Mouse (Mus musculus) testis, adult 2 months (tissue): Measurements from ENCODE around the gene Rxra.

Experiments
- CTCF ChIP-seq: fragments of 200-500 bp; IDR thresholded peaks from 2 replicates; pipeline ENCODE4 v1.5.1; 2012; ENCODE audit warnings: low read depth, mild to moderate bottlenecking, inconsistent platforms, low read length, moderate library complexity; ENCODE audit not compliant: control insufficient read depth, insufficient read depth, insufficient replicate concordance
- POLR2A ChIP-seq: fragments of 200-500 bp; IDR thresholded peaks from 2 replicates; pipeline ENCODE4 v1.6.1; 2012; ENCODE audit warnings: low read depth, mild to moderate bottlenecking, inconsistent platforms, low read length, moderate library complexity; ENCODE audit not compliant: control insufficient read depth

- no peak for TF ChIP-seq CTCF
- TF ChIP-seq POLR2A: no peak
Observed at GRCm38 (mm10) chr2:27745673-27746620, 69.7 kb downstream of the Rxra start.
